Mouse (Mus musculus) myocyte (in vitro differentiated cells): ENCODE results near the gene Tmc8.

ENCODE experiments used
- MAX ChIP-seq: IDR thresholded peaks from one replicate; pipeline ENCODE4 v1.6.1; 2011; ENCODE audit warnings: low read depth, mild to moderate bottlenecking, control low read depth
- MYOG ChIP-seq, 3 experiments: IDR thresholded peaks; one replicate each; pipeline ENCODE4 v1.6.1; 2011; ENCODE audit warnings: control low read depth in 2 of 3, low read depth in 2 of 3, mild to moderate bottlenecking in 2 of 3; ENCODE audit not compliant: insufficient read length in 2 of 3, control insufficient read depth in 1 of 3, insufficient read depth in 1 of 3
- POLR2A ChIP-seq: IDR thresholded peaks from one replicate; pipeline ENCODE4 v1.6.1; 2011; ENCODE audit warnings: low read depth, mild to moderate bottlenecking, control low read depth, moderate library complexity; ENCODE audit not compliant: insufficient read length
- TCF12 ChIP-seq: IDR thresholded peaks from one replicate; pipeline ENCODE4 v1.6.1; 2011; ENCODE audit warnings: mild to moderate bottlenecking, control low read depth; ENCODE audit not compliant: poor library complexity, insufficient read depth, severe bottlenecking
- USF1 ChIP-seq: IDR thresholded peaks from one replicate; pipeline ENCODE4 v1.6.1; 2011; ENCODE audit warnings: low read depth, mild to moderate bottlenecking, control low read depth, moderate library complexity

DNA sequence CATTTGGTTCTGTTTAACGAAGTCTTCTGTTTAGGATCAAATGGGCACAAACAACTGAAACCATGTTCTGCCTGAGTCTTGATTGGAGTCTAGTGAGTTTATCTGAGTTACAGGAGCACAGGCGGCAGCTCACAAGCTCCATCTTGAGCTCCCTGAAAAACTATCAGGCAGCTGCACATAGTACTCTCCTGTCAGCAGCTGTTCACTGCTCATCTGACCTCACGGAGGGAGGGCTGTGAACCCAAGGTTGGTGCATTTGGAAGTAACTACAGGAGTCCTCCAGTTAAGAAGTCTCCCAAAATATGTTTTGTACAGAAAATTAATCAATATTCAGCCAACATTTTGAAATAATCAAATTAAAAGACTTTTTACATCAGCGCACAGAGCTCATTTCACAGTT, 33.2 kb upstream of the Tmc8 start:
- no peak for TF ChIP-seq USF1
- TF ChIP-seq POLR2A: no peak
- TF ChIP-seq MAX: no peak
- TF ChIP-seq MYOG (IDR thresholded peaks at IDR 0.05; ENCODE audit: control insufficient read depth in 1 of 3, insufficient read depth in 1 of 3, insufficient read length in 2 of 3, low read depth in 2 of 3): peak; percentile 18 to 81 (median 57)
- no peak for TF ChIP-seq TCF12
